Mouse (Mus musculus) urinary bladder, adult 2 months (tissue): Measurements from ENCODE around the gene Zc3h4. TPM values are rescaled to one million over a fixed set of nuclear protein-coding genes. Genes with fewer than 3 reads are reported as not detected.

ENCODE experiments used
- DNase-seq: peaks from one replicate; pipeline ENCODE4 v3.0.0; 2022; ENCODE audit warnings: low spot score
- polyA plus RNA-seq: library from polyadenylated mRNA; depleted of rRNA; stranded (reverse); fragments of >200 nt; gene quantifications from 2 replicates; pipeline ENCODE4 v1.2.3, GENCODE M21; 2012

The Zc3h4 gene
- polyA plus RNA-seq, 1 experiment, result 23.2 TPM

GRCm38 (mm10) chr7:16426129-16426729 is 25.5 kb downstream of the Zc3h4 start:
- DNase-seq, result peak; percentile 69

GRCm38 (mm10) chr7:16433352-16433971 is 32.8 kb downstream of the Zc3h4 start:
- no peak for DNase-seq

GRCm38 (mm10) chr7:16435088-16435487 is 34.4 kb downstream of the Zc3h4 start:
- no peak for DNase-seq

- no peak for DNase-seq
Measured at GRCm38 (mm10) chr7:16441241-16441640, 40.5 kb downstream of the Zc3h4 start.

- DNase-seq, result no peak
Measured at GRCm38 (mm10) chr7:16451656-16452055, 50.9 kb downstream of the Zc3h4 start.

- peak; percentile 71 for DNase-seq
Measured at GRCm38 (mm10) chr7:16452587-16453073, 51.9 kb downstream of the Zc3h4 start, which contains the start of gene Tmem160. Gene Tmem160 (plus strand): TSS chr7:16452779.

GRCm38 (mm10) chr7:16453118-16453711 is 52.5 kb downstream of the Zc3h4 start:
- DNase-seq, result no peak

GRCm38 (mm10) chr7:16455016-16455415 is 54.3 kb downstream of the Zc3h4 start:
- no peak for DNase-seq

GRCm38 (mm10) chr7:16456289-16456688 is 55.6 kb downstream of the Zc3h4 start:
- DNase-seq, result no peak

GRCm38 (mm10) chr7:16460566-16460965 is 59.9 kb downstream of the Zc3h4 start:
- no peak for DNase-seq

GRCm38 (mm10) chr7:16461151-16461550 is 60.4 kb downstream of the Zc3h4 start:
- DNase-seq, result no peak

GRCm38 (mm10) chr7:16461705-16462104 is 61.0 kb downstream of the Zc3h4 start:
- DNase-seq, result no peak

GRCm38 (mm10) chr7:16463214-16463613 is 62.5 kb downstream of the Zc3h4 start:
- DNase-seq, result peak; percentile 62

- DNase-seq, result peak; percentile 57
Measured at GRCm38 (mm10) chr7:16465160-16465559, 64.5 kb downstream of the Zc3h4 start.

GRCm38 (mm10) chr7:16465568-16465967 is 64.9 kb downstream of the Zc3h4 start:
- no peak for DNase-seq

GRCm38 (mm10) chr7:16466565-16466964 is 65.9 kb downstream of the Zc3h4 start:
- no peak for DNase-seq

GRCm38 (mm10) chr7:16468115-16468514 is 67.4 kb downstream of the Zc3h4 start:
- no peak for DNase-seq

- no peak for DNase-seq
Measured at GRCm38 (mm10) chr7:16471549-16471948, 70.8 kb downstream of the Zc3h4 start.

- DNase-seq, result no peak
Measured at GRCm38 (mm10) chr7:16472116-16472709, 71.5 kb downstream of the Zc3h4 start.

- DNase-seq, result no peak
Measured at GRCm38 (mm10) chr7:16473847-16474246, 73.1 kb downstream of the Zc3h4 start.

GRCm38 (mm10) chr7:16474445-16474844 is 73.7 kb downstream of the Zc3h4 start:
- DNase-seq, result no peak

- DNase-seq, result no peak
Measured at GRCm38 (mm10) chr7:16475321-16475720, 74.6 kb downstream of the Zc3h4 start.
